Mouse (Mus musculus) adipocyte (in vitro differentiated cells): ENCODE measurements around the gene Cog7.
A peak's percentile ranks its signal among the peaks of the same experiment; 100 is the strongest.

ENCODE experiments used
- DNase-seq: peaks from one replicate; pipeline ENCODE4 v3.0.0-alpha.2; 2016; ENCODE audit warnings: low spot score

Gene Cog7

GRCm38 (mm10) chr7:121954891-121955669, 26.4 kb downstream of the Cog7 start:
- no peak for DNase-seq

- DNase-seq: no peak
Measured at GRCm38 (mm10) chr7:121947513-121947912, 34.0 kb downstream of the Cog7 start.

- DNase-seq: no peak
Measured at GRCm38 (mm10) chr7:121946196-121946595, 35.3 kb downstream of the Cog7 start.

DNA sequence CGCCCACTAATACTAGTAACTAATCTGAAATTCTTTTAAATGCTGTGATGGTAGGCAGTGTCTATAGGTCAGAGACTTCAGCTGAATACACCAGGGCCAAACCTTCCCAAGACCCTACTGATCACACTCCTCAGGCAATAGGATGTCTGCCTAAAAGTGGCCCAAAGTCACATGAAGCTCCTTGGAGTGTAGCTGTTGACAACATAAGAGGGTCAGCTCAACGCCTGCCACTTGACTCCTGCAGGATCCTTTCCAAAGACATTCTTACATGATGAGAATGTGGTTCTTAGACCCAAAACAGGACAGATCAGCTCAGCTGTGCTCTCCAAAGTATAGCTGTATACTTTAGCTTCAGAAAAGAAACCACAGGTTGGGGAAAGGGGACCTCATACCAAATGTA, 39.1 kb downstream of the Cog7 start:
- no peak for DNase-seq

DNA sequence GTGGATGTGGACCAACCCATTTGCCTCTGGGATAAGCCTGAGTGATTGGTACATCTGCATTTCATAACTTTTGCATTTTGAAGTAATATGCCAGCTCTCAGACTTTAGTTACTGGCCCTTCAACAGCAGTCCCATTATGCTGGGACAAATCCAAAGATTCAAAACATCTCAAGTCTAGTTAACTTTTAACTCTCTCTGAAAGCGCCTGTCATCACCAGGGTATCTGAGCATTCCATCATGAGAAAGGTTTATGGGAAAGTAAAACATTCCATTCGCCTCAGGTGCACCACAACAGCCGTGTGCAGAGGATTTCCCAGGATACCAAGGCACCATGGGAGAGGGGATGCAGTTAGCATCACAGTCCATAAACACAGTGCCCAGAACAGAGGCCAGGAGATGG, 39.9 kb downstream of the Cog7 start:
- no peak for DNase-seq

- no peak for DNase-seq
Measured at GRCm38 (mm10) chr7:121941016-121941415, 40.5 kb downstream of the Cog7 start.

GRCm38 (mm10) chr7:121939729-121940128, 41.8 kb downstream of the Cog7 start:
- no peak for DNase-seq

DNA sequence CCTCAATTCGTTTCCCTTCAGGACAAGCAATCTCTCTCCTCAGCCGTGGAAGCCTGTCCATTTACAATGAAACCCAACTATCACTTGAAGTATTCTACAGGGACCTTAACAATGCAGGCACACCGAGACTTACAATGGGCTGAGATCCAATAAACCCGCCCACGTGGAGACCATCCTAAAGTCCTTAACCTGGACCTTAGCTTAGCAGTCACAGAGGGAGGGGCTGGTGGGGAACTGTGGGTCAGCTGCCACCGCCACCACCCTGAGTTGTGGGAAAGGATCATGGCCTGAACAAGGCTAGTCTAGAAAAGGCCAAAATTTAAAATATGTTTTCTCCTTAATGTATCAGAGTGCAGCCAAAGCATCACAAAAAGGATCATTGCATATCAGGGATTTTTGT, 42.3 kb downstream of the Cog7 start:
- DNase-seq: no peak

DNA sequence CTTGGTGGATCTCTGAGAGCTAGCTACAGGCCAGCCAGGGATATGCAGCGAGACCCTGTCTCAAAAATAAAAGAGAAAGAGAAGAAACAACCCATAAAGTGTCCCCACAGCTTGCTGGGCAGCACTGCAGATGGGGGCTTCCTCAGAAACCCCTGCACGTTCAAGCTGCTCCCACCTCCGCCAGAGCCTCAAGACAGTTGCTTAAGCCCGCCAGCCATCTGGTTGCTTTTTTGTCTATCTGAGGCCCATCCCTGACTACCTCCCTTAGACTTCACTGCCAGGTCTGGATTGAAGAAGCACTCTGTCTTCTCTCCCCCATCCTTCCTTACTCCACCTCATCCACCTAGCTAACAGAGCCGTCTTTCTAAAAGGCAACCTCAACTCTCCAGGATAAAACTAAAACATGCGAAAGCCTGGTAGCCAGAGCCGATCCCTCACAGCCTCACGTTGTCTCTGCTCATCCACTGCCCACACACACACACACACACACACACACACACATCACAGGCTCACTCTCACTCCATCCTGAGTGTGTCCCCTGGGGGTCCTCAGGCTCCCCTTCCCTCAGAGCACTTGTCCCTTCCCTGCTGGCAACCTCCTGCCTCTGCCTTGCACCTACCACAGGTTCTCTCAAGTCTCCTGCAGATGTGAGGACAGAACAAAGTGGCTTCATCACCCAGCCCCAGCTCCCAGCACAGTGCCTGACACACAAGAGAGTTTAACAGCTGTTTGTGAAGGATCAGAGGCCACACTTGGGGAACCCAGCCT, 43.2 kb downstream of the Cog7 start:
- no peak for DNase-seq

- no peak for DNase-seq
Measured at GRCm38 (mm10) chr7:121936861-121937630, 44.5 kb downstream of the Cog7 start.

- DNase-seq: peak; percentile 4
Measured at GRCm38 (mm10) chr7:121935906-121936794, 45.4 kb downstream of the Cog7 start.

GRCm38 (mm10) chr7:121934346-121934745, 47.2 kb downstream of the Cog7 start:
- no peak for DNase-seq

GRCm38 (mm10) chr7:121933675-121934074, 47.8 kb downstream of the Cog7 start:
- no peak for DNase-seq

DNA sequence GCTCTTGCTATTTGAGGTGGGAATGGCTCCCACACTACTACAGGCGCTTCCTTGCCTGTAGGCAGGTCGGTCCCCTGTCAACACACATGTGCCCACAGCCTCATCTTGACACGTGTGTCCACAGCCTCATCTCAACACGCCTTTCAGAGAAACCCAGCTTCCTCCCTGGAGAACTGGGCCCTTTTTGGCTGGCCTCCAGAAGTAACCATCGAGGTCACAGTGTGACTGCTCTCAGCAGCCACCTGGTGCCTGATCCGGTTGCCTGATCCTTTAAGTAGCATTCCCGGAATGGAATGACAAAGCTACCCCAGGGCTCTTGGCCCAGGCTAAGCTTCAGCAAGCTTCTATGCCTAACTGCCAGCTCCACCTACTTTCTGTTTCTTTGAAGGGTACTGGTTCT, 50.3 kb downstream of the Cog7 start:
- DNase-seq: no peak

DNA sequence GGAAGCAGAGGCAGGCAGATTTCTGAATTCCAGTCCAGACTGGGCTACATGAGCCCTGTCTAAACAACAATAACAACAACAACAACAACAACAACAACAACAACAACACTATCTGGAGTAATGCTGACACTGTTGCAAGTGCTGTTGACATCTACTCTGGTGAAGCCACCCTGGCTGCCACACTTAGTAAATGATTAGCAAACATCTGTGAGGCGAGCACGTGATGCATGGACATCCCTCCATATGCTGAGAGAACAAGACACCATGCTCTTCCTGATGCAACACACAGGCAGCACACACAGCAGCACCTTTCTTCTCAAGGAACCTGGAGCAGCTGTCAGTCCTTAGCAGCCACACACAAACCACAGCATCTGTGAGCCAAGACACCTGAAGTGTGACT, 53.6 kb downstream of the Cog7 start:
- DNase-seq: no peak

DNA sequence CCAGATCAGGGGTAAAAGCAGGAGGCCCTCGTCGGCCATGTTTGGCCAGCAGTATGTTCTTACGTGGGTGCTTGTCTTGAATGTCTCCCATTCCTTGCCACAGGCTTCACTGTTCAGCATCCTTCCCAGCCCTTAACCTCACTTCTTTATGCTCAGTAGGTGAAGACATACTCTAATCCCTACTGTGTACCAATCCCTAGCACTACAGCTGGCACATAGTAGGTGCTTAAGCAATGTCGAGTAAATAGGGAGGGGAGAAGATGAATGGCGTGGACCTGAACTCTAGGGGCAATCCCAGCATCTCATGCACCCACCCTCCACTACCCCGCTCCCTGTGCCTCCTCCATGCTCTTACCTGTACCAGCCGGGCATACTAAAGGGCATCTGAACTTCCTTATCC, 57.1 kb downstream of the Cog7 start:
- no peak for DNase-seq

GRCm38 (mm10) chr7:121913944-121914343, 67.6 kb downstream of the Cog7 start:
- DNase-seq: no peak

- DNase-seq: no peak
Measured at GRCm38 (mm10) chr7:121912250-121912649, 69.3 kb downstream of the Cog7 start.

GRCm38 (mm10) chr7:121906879-121907278, 74.6 kb downstream of the Cog7 start:
- peak; percentile 3 for DNase-seq

DNA sequence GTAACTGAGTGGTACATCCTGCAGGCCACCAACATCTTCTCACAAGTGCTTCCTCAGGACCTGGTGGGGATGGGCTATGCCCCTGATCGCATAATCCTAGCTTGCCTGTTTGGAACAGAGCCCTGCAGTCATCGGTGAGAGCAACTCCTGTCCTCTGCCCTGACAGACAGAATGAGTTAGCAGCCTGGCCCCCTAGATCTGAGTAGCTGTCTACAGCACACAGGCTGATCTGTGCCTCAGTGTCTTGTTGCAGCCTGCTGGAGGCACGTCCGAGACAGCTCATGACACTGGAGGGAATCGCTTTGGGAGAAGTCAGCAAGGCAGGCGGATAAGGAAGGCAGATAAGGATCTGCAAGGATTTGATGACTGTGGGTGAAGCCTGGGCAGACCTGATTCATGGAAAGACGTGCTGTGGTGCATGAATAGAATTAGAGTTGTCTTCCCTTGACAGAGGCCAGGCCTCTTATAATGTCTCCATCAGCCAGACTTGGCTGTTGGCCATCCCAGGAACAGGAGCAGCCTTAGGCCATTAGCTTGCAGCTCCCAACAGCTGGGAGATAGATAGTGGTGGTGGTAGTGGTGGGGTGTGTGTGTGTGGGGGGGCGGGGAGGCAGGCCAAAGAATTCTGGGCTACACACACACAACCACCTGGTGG, 78.6 kb downstream of the Cog7 start:
- no peak for DNase-seq

- no peak for DNase-seq
Measured at GRCm38 (mm10) chr7:121899940-121900339, 81.6 kb downstream of the Cog7 start.
